Mouse (Mus musculus) fat pad, adult 2 months (tissue): ENCODE measurements around the gene Slc10a4.
"Not testable (repeated sequence)": the region's sequence is repeated elsewhere in the genome, so short reads cannot be mapped to it uniquely, and the experiment has no call there.

Source experiments
- DNase-seq: peaks from one replicate; pipeline ENCODE4 v3.0.0-alpha.2; 2011; ENCODE audit warnings: low read depth, low spot score; ENCODE audit errors: extremely low read depth

Gene Slc10a4

DNA sequence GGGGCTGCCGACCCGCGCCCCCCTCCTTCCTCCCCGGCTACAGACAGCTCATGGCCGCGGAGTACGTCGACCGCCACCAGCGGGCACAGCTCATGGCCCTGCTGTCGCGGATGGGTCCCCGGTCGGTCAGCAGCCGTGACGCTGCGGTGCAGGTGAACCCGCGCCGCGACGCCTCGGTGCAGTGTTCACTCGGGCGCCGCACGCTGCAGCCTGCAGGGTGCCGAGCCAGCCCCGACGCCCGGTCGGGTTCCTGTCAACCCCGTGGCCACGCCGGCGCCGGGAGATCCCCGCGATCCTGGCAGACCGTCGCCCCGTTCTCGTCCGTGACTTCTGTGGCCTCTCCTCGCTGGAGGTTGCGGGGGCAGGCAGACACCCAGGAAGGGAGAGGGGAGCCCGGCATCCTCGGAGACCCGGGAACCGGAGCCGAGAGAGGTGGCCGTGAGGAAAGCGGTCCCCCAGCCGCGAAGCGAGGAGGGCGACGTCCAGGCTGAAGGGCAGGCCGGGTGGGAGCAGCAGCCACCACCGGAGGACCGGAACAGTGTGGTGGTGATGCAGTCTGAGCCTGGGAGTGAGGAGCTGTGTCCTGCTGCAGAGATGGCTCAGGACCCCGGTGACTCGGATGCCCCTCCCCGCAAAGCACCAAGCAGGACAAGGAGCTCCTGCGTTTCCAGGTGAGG, 7.1 kb downstream of the Slc10a4 start:
- not testable (repeated sequence) for DNase-seq

DNA sequence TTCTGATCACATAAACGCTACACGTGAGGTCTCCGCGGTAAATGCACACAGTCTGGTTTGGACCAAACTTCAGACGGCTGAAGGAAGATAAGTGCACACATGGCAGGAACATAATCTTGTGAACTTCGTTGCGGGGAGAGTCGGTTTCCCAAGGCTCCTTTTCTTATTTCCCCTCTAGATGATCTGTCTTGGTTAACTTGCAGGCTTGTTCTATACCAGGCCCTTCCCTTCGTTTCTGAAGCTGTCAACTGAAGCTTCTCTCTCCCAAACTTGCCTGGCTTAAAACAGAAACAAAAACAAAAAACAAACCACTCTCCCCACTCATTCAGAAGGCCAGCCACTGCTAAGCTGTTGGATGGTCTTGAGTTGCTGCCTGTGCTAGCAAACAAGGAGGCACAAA, 8.1 kb downstream of the Slc10a4 start:
- DNase-seq, result no peak

DNA sequence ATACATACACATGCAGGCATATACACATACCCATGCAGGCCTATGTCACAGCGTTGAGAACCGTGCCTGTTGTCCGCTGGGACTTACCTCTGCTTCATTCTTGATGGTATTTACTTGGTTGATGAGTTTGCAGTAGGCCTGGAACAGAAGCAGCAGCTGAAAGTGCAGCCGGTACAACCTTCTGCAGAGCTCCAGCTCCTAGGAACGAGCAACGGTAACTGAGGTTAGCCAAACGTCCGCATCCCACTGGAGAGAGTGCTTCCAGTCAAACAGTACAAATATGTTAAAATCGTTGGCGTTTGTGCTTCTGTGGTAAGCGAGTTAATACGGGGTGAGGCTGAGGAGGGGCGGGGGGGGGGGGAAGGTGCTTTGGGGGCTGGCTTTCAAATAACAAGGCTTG, 17.1 kb downstream of the Slc10a4 start:
- no peak for DNase-seq

DNA sequence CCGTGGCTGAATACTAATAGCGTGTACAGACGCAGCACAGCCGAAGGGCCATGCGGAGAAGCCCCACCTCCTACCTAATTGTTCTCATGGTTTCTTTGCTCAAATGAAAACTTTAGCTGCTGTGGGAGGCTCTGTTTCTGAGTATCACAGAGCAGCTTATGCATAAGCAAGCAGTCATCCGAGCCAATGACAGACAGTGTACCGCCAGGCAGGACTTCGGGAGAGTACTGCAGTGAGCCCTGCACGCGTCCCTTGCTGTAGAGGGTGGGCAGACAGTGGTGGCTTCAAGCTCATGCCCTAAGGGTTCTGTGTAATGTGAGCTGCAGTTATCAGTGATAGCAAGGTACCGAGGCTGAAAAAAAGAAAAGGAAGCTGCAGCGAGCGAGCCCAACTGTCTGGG, 22.0 kb downstream of the Slc10a4 start:
- DNase-seq, result no peak

DNA sequence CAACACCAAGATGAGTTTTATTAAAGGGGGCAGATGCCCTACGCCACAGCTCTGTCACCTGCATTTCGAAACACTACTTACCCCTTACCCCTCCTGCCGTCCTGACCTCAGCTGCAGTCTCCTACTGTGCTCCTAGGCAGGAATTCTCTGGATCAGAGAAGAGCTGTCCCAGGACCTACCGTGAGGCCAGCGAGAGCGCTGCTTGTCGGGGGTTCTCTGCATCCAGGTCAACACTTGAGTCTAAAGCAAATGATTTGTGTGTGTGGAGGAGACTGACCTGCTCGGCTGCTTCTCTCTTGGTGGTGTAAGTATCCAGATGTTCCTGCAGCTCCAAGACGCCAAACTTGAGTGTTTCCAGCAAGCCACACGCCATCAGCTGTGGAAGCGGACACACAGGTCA, 25.8 kb downstream of the Slc10a4 start:
- DNase-seq, result no peak

DNA sequence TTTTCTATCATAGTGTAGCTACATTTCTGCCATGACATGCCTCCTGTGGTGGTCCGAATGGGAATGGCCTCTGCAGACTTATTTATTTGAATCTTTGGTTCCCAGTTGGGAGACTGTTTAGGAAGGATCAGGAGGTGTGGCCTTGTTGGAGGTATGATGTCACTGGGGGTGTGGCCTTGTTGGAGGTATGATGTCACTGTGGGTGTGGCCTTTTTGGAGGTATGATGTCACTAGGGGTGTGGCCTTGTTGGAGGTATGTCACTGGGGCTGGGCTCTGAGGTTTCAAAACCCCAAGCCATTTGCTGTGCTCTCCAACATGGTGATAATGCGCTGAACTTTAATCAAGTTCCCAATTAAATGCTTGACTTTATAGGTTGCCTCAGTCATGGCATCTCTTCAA, 37.4 kb downstream of the Slc10a4 start:
- DNase-seq, result no peak

DNA sequence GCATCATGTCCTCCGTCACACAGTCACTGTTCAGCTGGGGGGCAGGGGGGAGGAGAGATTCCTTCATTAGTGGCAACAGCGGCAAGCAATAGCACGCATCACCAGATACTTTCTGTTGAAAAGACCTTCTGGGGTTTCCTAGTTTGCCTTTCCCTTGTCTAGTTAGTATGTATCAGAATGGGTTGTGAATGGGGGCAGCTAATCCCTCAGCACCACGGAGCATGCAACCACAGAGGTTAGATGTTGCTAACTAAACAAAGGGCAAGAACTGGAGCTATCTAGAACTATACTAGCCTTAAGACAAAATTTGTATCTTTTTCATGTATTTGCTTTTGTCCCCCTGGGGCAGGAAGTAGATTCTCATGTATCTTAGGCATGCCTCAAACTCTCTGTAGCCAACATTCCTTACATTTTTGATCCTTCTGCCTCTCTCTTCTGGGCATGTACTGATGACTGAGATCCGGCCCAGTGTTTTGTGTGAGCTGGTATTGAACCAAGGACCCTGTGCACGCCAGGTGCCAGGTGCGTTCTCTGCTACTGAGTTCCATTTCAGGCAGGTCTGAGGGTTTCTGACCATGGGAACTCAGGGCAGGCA, 41.1 kb downstream of the Slc10a4 start:
- DNase-seq, result no peak

DNA sequence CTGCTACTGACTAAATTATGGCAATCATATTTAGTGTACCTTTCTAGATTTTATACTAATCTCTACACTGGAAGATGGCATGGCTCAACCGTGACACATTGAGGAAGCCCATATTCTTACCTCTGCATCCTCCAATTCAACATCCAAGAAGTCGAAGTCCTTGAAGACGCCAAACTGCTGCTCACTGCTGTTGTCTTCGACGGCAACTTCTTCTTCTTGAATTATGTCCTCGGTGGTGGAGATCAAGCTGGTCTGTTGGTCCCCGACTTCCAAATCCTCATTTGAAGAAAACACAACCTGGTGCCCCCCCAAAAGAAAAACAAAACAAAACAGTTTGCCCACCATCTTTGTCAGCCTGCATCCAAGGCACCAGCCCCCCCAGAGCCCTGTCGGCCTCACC, 47.2 kb downstream of the Slc10a4 start:
- DNase-seq, result no peak

DNA sequence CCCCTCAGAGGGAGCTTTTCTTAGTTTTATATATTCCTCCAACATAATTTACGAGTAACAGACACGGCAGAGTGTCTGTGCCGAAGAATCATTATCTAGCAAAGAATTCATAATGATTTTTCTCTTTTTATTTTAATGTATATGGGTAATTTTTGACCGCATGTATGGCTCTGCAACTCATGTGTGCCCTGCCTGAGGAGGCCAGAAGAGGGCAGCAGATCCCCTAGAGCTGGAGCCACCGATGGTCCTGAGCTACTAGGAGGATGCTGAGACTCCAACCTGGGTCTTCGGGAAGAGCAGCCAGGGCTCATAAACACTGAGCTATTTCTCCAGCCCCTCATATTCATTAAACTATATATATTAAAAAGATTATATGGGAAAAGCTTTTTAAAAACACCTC, 49.8 kb downstream of the Slc10a4 start:
- DNase-seq, result no peak

DNA sequence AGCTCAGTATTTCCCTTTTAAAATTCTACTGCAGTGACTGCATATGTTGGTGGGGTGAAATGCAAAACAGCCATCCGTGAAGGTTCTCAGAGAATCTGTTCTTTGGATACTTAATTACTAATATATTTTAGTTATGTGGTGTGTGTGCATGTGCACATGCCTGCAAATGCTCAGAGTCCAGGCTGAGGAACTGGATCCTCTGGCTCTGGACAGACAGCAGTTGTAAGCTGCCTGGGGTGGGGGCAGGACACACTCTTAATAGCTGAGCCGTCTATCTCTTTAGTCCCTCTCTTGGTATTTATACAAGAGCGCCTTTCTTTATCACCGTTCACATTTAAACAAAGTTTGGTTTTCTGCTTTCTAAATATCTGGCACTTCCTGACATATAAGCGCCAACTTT, 50.3 kb downstream of the Slc10a4 start:
- no peak for DNase-seq

DNA sequence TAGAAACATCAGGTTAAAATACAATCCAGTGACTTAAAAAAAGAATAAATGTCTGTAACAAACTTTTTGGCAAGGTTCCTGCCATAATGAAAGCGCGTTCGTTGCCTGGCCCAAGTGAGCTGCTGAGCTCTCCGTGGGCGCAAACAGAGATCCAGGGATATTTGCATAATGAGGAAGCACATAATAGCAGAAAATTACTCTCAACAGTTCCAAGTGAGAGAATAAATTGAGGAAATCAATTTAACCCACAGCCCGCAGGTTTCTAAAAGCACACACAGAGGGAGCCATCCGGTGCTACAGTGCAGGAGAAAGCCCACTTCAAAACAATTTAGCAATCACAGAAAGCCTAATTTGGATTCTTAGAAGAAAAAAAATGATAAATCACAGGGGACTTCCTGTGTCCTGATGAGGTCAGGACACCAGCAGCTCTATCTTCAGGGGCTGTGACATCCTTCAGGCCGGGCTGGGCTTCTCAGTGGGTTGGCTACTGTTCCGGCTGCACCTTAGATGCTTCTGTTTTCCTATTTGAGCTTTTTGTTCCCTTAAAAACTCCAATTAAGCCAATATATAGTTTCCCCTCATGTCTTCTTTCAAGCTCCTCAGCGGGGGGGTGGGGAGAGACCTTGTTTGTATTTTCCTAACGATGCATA, 54.9 kb downstream of the Slc10a4 start:
- no peak for DNase-seq
